Mouse (Mus musculus) kidney, embryonic 14.5 days (tissue): ENCODE data around the gene Gprc5c. TPM values are rescaled to one million over a fixed set of nuclear protein-coding genes. Genes with fewer than 3 reads are reported as not detected.

ENCODE experiments used
- ATAC-seq: fragments of 200-750 bp; cut with Nextera tagmentation; 2 replicates; pipeline ENCODE4 v1.8.0; 2017; ENCODE audit warnings: moderate number of reproducible peaks, mild to moderate bottlenecking, moderate TSS enrichment, moderate library complexity; ENCODE audit not compliant: low FRiP score, low TSS enrichment
- H3K27ac ChIP-seq: fragments of 300-500 bp; sonication (generic); 2 replicates; pipeline ENCODE4 v1.5.1; 2014; ENCODE audit warnings: low read depth, mild to moderate bottlenecking, low read length, moderate library complexity, mixed read lengths
- H3K27me3 ChIP-seq: fragments of 300-500 bp; sonication (generic); 2 replicates; pipeline ENCODE4 v1.6.1; 2014; ENCODE audit warnings: mild to moderate bottlenecking, low read length; ENCODE audit not compliant: control insufficient read depth, insufficient read depth
- H3K36me3 ChIP-seq: fragments of 300-500 bp; sonication (generic); 2 replicates; pipeline ENCODE4 v1.6.1; 2014; ENCODE audit warnings: low read length, mixed read lengths; ENCODE audit not compliant: control insufficient read depth, insufficient read depth
- H3K4me1 ChIP-seq: fragments of 300-500 bp; sonication (generic); 2 replicates; pipeline ENCODE4 v1.6.1; 2014; ENCODE audit warnings: low read length, mixed read lengths; ENCODE audit not compliant: control insufficient read depth, insufficient read depth
- H3K4me2 ChIP-seq: fragments of 300-500 bp; sonication (generic); replicated peaks from 2 replicates; pipeline ENCODE4 v1.6.1; 2014; ENCODE audit warnings: low read depth, mild to moderate bottlenecking, low read length
- H3K4me3 ChIP-seq: fragments of 300-500 bp; sonication (generic); 2 replicates; pipeline ENCODE4 v1.5.1; 2014; ENCODE audit warnings: mild to moderate bottlenecking, low read length
- H3K9ac ChIP-seq: fragments of 300-500 bp; sonication (generic); 2 replicates; pipeline ENCODE4 v1.6.1; 2014; ENCODE audit warnings: low read depth, mild to moderate bottlenecking, low read length, moderate library complexity
- H3K9me3 ChIP-seq: fragments of 300-500 bp; sonication (generic); 2 replicates; pipeline ENCODE4 v1.6.1; 2016; ENCODE audit warnings: low read length; ENCODE audit not compliant: control insufficient read depth
- WGBS: fragments of 180-500 bp; shearing (Covaris S2); extraction: QIAGEN DNeasy Blood & Tissue Kit; methylation state at CpG from one replicate; pipeline ENCODE4 v1.1.7; 2014; 5-methylcytosine and 5-hydroxymethylcytosine counted together
- polyA plus RNA-seq: library from polyadenylated mRNA; unstranded; fragments of >200 nt; fragmentation: Nextera tagmentation; extraction: Ambion mirVana; gene quantifications from 2 replicates; pipeline ENCODE4 v1.2.1, GENCODE M21; 2014

Gprc5c gene
- polyA plus RNA-seq, 1 experiment from 2014 or later = 105 TPM

DNA sequence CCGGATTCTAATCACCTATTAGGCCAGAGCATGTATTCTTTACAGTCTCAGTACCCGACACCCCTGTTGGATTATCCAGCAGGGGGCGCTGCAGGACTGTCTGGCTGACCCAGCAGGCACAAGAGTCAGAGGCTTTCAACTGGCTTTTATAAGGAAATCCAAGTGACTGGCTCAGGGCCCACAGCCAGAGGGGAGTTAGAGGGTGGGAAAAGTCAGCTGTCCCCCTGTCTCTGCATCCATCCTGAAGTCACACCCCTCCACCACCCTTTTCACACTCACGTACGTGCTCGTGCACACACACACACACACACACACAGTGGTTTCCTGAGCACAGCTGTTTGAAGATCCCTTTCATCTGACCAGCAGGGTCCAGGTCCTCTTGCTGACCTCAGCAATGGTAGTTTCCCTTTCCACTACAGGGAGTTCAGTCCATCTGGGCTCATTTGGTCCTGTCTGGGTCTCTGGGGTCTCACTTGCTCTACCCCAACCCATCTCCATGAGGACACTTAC, 38.2 kb upstream of the Gprc5c start:
- H3K27ac ChIP-seq = no peak overlapping the region
- H3K4me3 ChIP-seq = no peak overlapping the region
- H3K9ac ChIP-seq = no peak overlapping the region
- no peak overlapping the region for H3K4me2 ChIP-seq
- peak; percentile 63 for ATAC-seq
- H3K27me3 ChIP-seq = no peaks in the 10 kb centered on the region
- 7% methylated on average over 6 of the region's 6 CpGs for WGBS
- H3K36me3 ChIP-seq = no peaks in the 10 kb centered on the region
- no peaks in the 10 kb centered on the region for H3K9me3 ChIP-seq
- peaks cover 3% of the 10 kb centered on the region for H3K4me1 ChIP-seq

DNA sequence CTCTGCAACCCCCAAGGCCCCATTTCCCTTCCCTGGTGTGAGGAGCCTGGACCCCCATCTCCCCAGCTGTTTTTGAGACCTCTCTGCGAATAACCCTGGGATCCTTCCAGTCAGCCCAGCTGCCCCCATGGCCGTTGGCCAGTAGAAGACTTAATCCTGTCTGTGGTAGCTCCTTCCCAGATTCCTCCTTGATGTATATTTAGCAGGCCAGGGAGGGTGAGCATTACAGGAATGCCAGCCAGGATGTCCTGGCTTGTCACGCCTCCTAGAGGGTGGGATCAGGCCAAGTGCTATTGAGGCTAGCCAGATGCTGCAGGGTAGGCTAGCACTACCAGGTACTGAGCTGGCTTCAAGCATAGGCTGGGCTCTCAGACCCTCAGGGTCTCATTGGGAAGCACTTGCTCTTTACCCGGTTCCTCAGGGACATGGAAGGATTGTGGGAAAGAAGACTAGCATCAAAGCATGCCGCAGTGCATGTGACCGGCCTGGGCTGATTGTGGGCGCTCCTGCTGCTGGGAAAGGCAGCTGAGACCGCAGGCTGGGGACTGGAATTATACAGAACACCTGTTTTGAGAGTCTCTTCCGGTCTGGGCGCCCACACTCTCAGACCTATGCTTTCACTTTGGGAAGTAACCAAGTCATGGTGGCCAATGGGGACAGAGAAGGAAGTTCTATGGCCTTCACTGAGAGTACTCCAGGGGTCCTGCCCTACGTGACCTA, 35.9 kb upstream of the Gprc5c start:
- Histone ChIP-seq H3K4me2 (no peak overlapping the region), H3K4me1 (peaks cover 3% of the 10 kb centered on the region; the same call in 1 of the 2 replicates), H3K4me3 (no peak overlapping the region), H3K27ac (no peak overlapping the region), H3K9me3 (no peaks in the 10 kb centered on the region), H3K27me3 (no peaks in the 10 kb centered on the region), H3K9ac (no peak overlapping the region), H3K36me3 (no peaks in the 10 kb centered on the region)
- ATAC-seq = no peak
- 80% methylated on average over 11 of the region's 11 CpGs for WGBS

DNA sequence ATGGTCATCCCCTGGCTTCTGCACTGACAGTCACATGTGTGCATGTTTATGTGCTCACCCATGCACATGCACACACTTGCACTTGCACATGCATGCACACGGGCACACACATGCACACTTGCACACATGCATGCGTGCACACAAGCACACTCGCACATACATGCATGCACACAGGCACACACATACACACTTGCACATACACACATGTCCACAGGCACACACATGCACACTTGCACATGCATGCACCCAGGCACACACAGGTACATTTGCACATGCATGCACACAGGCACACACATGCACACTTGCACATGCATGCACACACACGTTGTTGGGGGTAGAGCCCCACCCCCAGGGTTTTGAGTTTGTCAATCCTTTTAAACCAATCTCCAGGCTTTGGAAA, 34.0 kb upstream of the Gprc5c start:
- Histone ChIP-seq H3K27me3 (no peaks in the 10 kb centered on the region), H3K4me2 (no peak overlapping the region), H3K27ac (no peak overlapping the region), H3K9me3 (no peaks in the 10 kb centered on the region), H3K4me1 (peaks cover 7% of the 10 kb centered on the region; the same call in 1 of the 2 replicates), H3K36me3 (no peaks in the 10 kb centered on the region), H3K4me3 (no peak overlapping the region), H3K9ac (no peak overlapping the region)
- no peak for ATAC-seq
- WGBS = 94% methylated on average over 4 of the region's 4 CpGs

DNA sequence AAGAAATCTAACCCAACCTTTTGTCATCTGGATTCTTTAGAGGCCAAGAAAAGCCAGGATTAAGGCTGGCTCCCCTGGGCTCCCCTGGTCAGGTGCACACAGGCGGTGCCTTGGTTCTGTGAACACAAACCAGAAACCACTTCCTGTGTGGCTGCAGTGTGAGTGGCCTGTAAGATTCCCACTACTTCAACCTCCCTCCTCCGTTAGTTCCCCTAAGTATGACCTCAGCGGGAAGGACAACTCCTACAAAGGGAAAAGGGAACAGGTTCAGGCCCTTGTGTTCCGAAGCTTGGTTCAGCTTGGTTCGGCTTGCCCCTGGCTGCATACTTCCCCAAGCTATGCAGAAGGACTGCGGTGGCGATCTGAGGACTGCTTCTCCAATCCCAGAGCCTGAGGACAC, 32.8 kb upstream of the Gprc5c start:
- no peak overlapping the region for H3K4me3 ChIP-seq
- H3K9ac ChIP-seq = no peak overlapping the region
- no peaks in the 10 kb centered on the region for H3K27me3 ChIP-seq
- H3K4me2 ChIP-seq = no peak overlapping the region
- H3K4me1 ChIP-seq = peaks cover 16% of the 10 kb centered on the region
- WGBS = 94% methylated on average over 7 of the region's 7 CpGs
- H3K27ac ChIP-seq = no peak overlapping the region
- H3K9me3 ChIP-seq = no peaks in the 10 kb centered on the region
- no peak for ATAC-seq
- H3K36me3 ChIP-seq = no peaks in the 10 kb centered on the region

DNA sequence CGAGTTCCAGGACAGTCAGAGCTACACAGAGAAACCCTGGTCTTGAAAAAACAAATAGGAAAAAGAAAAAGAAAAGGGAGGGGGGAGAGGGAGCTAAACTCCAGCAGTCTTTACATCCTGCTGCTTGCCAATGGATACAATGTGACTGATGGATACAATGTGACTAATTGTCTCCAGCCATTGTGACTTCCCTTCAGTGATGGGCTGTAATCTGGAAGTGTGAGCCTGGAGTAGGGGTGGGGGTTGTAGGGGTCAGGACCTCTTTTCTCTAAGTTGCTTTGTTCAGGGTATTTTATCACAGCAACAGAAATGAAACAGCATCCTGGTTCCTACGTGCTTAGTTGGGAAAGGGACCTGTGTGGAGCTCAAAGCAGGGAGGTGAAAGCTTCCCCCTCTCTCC, 31.8 kb upstream of the Gprc5c start:
- Histone ChIP-seq H3K9me3 (no peaks in the 10 kb centered on the region), H3K9ac (no peak overlapping the region), H3K4me1 (peaks cover 21% of the 10 kb centered on the region), H3K27me3 (no peaks in the 10 kb centered on the region), H3K4me2 (no peak overlapping the region), H3K27ac (no peak overlapping the region; the same call in 1 of the 2 replicates), H3K4me3 (no peak overlapping the region), H3K36me3 (no peaks in the 10 kb centered on the region)
- 44% methylated on average over 2 of the region's 2 CpGs for WGBS
- ATAC-seq = no peak

GRCm38 (mm10) chr11:114820444-114820843, 30.5 kb upstream of the Gprc5c start:
- Histone ChIP-seq H3K36me3 (no peaks in the 10 kb centered on the region), H3K9ac (no peak overlapping the region), H3K27me3 (no peaks in the 10 kb centered on the region), H3K9me3 (no peaks in the 10 kb centered on the region), H3K4me2 (no peak overlapping the region), H3K4me3 (no peak overlapping the region), H3K27ac (no peak overlapping the region), H3K4me1 (peaks cover 21% of the 10 kb centered on the region)
- ATAC-seq = no peak
- WGBS = 38% methylated on average over 3 of the region's 3 CpGs

GRCm38 (mm10) chr11:114821325-114821724, 29.6 kb upstream of the Gprc5c start:
- H3K36me3 ChIP-seq = no peaks in the 10 kb centered on the region
- H3K9ac ChIP-seq = no peak overlapping the region
- no peak for ATAC-seq
- H3K4me3 ChIP-seq = no peak overlapping the region
- WGBS = 56% methylated on average over 1 of the region's 1 CpGs
- no peak overlapping the region for H3K4me2 ChIP-seq
- no peaks in the 10 kb centered on the region for H3K9me3 ChIP-seq
- H3K4me1 ChIP-seq = peaks cover 21% of the 10 kb centered on the region
- H3K27ac ChIP-seq = no peak overlapping the region
- no peaks in the 10 kb centered on the region for H3K27me3 ChIP-seq

GRCm38 (mm10) chr11:114822727-114823126, 28.2 kb upstream of the Gprc5c start:
- Histone ChIP-seq H3K9me3 (no peaks in the 10 kb centered on the region), H3K4me1 (peaks cover 28% of the 10 kb centered on the region), H3K27me3 (no peaks in the 10 kb centered on the region), H3K27ac (peak overlapping the region; percentile 53), H3K36me3 (no peaks in the 10 kb centered on the region), H3K4me3 (no peak overlapping the region), H3K9ac (no peak overlapping the region), H3K4me2 (peak overlapping the region; percentile 10; the same call in 1 of the 2 replicates)
- 40% methylated on average over 12 of the region's 12 CpGs for WGBS
- ATAC-seq = peak; percentile 49

GRCm38 (mm10) chr11:114823199-114823725, 27.7 kb upstream of the Gprc5c start:
- peak; percentile 56 for ATAC-seq
- Histone ChIP-seq H3K9me3 (no peaks in the 10 kb centered on the region), H3K9ac (no peak overlapping the region), H3K4me2 (no peak overlapping the region; the same call in 1 of the 2 replicates), H3K27ac (peak overlapping the region; percentile 53), H3K27me3 (no peaks in the 10 kb centered on the region), H3K36me3 (no peaks in the 10 kb centered on the region), H3K4me1 (peaks cover 28% of the 10 kb centered on the region), H3K4me3 (no peak overlapping the region)
- 5% methylated on average over 11 of the region's 11 CpGs for WGBS
